Mouse (Mus musculus): ENCODE measurements around the gene Adss. TPM values are rescaled to one million over a fixed set of nuclear protein-coding genes. Genes with fewer than 3 reads are reported as not detected.
"Not testable (repeated sequence)": the region's sequence is repeated elsewhere in the genome, so short reads cannot be mapped to it uniquely, and the experiment has no call there.

Adss gene
- total RNA-seq (2014; fragmentation: Nextera tagmentation) (115 and 138 TPM in 2 replicates), total RNA-seq (2017) (98.0 and 109 TPM in 2 replicates), polyA plus RNA-seq (2012) (29.7 and 33.9 TPM in 2 replicates)

DNA sequence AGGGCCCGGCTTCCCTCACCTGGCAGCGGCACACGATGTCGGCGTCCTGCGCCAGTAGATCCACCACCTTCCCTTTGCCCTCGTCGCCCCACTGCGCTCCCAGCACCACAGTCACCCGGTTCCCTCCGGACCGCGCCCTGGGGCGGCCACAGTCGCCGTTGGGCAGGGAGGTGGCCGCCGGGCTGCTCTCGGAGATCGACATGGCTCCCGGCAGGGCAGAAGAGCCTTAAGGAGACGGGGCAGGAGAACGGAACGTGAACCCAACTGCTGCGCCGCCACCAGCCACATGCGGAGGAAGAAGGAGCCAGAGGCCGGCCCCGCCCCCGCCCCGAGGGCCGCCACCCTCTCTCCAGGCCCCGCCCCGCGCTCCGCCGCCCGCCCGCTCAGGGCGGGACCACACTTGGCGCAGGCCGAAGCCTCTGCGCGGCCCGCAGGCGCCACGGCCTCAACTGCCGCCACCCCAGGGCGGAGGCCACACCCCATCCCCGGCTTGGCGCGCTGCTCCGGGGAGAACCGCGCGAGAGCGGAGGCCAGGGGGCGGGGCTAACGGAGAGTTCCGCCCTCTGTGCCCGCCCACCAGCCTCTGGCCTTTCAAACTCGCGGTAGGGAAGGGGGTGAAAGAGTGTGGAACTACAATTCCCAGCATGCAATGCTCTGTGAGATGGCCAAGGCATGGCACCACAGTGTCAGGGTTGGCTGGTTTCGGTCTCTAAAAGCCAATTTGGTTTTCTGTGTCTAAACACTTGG is at the start of gene Adss:
TSS of gene Adss (minus strand) at position 319 of the 747 bp plus-strand sequence.
- Histone ChIP-seq H3K9me3 (replicated peaks) (no peaks in the 10 kb centered on the region), H3K36me3 (replicated peaks) (peaks cover 4% of the 10 kb centered on the region), H3K4me3 (ENCODE audit: low read depth, low read length) (peak within 1 kb of the TSS; percentile 99), H3K4me1 (ENCODE audit: insufficient read depth, low read depth, low read length) (peaks cover 38% of the 10 kb centered on the region), H3K27me3 (ENCODE audit: insufficient read depth, low read length) (no peaks in the 10 kb centered on the region)
- peak; percentile 86 for ATAC-seq (ENCODE audit: extremely low read depth, insufficient number of reproducible peaks, low FRiP score, poor library complexity, severe bottlenecking)
- no peak for TF ChIP-seq POLR2AphosphoS5 (IDR thresholded peaks at IDR 0.05; ENCODE audit: insufficient replicate concordance, low read depth, low read length)
- TF ChIP-seq GATA2 (IDR thresholded peaks at IDR 0.05; ENCODE audit: borderline replicate concordance, low read depth, low read length): no peak
- peak; percentile 93 for DNase-seq (ENCODE audit: low spot score)

DNA sequence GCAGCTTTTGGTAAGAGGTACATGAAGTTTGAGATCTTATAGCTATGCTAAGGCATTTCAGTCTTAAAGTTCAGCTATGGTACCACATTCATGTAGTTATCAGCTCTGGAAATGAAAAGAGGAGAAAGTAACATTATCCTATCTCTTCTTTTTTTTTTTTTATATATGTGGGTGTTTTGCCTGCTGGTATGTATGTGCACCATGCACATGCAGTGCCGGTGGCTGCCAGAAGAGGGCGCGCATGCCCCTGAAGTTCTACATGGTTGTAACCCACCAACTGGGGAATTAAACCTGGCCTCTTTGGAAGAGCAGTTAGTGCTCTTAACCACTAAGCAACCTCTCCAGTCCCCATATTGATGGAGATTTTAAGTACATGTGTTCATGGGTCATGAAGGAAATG is 49.5 kb upstream of the Adss start:
- not testable (repeated sequence) for H3K4me3 ChIP-seq (ENCODE audit: low read depth, low read length); ATAC-seq (ENCODE audit: extremely low read depth, insufficient number of reproducible peaks, low FRiP score, poor library complexity, severe bottlenecking); H3K4me1 ChIP-seq (ENCODE audit: insufficient read depth, low read depth, low read length); H3K27me3 ChIP-seq (ENCODE audit: insufficient read depth, low read length); DNase-seq (ENCODE audit: low spot score); H3K36me3 ChIP-seq (replicated peaks); H3K9me3 ChIP-seq (replicated peaks)
- peak; percentile 26; the same call in 1 of the 2 replicates for TF ChIP-seq CTCF (IDR thresholded peaks at IDR 0.05; ENCODE audit: low read depth, low read length)

DNA sequence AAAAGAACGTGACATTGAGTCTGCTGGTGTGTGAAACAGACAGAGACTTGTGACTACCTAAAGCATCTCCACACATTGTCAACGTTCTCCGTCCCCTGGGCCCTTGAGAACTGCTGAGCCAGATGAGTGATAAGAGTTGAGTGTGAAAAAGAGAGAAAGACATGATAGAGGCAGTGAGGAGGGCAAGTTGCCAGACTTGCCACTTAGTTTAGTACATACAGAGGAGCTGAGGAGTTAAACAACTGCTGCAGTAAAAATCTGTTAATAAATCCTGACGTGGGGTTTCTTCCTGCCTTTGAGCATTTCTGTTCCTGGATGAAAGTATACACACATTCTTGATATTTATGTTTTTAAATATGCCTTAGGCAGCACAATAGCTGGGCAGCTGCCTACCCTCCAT is 31.5 kb upstream of the Adss start:
- not testable (repeated sequence) for DNase-seq (ENCODE audit: low spot score); H3K36me3 ChIP-seq (replicated peaks); H3K4me1 ChIP-seq (ENCODE audit: insufficient read depth, low read depth, low read length); ATAC-seq (ENCODE audit: extremely low read depth, insufficient number of reproducible peaks, low FRiP score, poor library complexity, severe bottlenecking); H3K9me3 ChIP-seq (replicated peaks); H3K27me3 ChIP-seq (ENCODE audit: insufficient read depth, low read length); H3K4me3 ChIP-seq (ENCODE audit: low read depth, low read length)

DNA sequence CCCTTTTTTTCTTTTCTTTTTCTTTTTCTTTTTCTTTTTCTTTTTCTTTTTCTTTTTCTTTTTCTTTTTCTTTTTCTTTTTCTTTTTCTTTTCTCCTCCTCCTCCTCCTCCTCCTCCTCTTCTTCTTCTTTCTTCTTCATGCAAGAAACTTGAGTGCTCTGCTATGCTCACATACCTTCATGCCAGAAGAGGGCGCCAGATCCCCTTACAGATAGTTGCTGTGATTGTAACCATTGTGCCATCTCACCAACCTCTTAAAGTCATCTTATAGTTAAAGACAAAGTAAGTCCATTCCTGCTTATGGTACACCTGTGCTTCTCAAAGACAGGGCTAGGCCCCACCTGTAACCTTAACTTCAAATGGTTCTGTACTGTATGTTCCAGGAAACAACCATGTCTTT is 10.5 kb upstream of the Adss start:
- H3K4me3 ChIP-seq (ENCODE audit: low read depth, low read length); ATAC-seq (ENCODE audit: extremely low read depth, insufficient number of reproducible peaks, low FRiP score, poor library complexity, severe bottlenecking); DNase-seq (ENCODE audit: low spot score); H3K4me1 ChIP-seq (ENCODE audit: insufficient read depth, low read depth, low read length); H3K9me3 ChIP-seq (replicated peaks); H3K36me3 ChIP-seq (replicated peaks): not testable (repeated sequence)
- H3K27me3 ChIP-seq (ENCODE audit: insufficient read depth, low read length): peaks cover 13% of the 10 kb centered on the region; the same call in 1 of the 2 replicates

DNA sequence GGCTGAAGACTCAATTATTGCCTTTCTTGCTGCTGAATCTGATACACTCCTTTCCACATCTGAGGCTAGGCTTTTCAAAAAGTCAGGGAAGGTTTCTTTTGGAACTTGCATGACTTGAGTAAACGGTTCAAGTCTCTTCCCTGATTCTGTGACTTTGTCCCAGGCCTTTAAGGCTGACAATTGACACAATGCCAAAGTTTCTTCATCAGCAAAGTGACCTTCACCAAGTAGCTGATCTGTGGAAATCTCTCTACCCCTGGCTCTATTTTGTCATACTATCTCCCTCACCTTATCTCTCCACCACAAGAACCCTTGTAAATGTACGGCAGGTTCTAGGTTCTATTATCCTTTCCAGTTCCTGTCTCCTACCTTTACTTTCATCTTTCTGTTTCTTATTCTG is 7.2 kb upstream of the Adss start:
- Histone ChIP-seq H3K36me3 (replicated peaks) (no peaks in the 10 kb centered on the region), H3K4me1 (ENCODE audit: insufficient read depth, low read depth, low read length) (no peaks in the 10 kb centered on the region), H3K4me3 (ENCODE audit: low read depth, low read length) (no peak overlapping the region), H3K9me3 (replicated peaks) (no peaks in the 10 kb centered on the region), H3K27me3 (ENCODE audit: insufficient read depth, low read length) (peaks cover 9% of the 10 kb centered on the region; the same call in 1 of the 2 replicates)
- TF ChIP-seq GATA1 (IDR thresholded peaks at IDR 0.05; ENCODE audit: borderline replicate concordance, low read length) (no peak), POLR2AphosphoS5 (IDR thresholded peaks at IDR 0.05; ENCODE audit: insufficient replicate concordance, low read depth, low read length) (no peak), CTCF (IDR thresholded peaks at IDR 0.05; ENCODE audit: low read depth, low read length) (no peak), GATA2 (IDR thresholded peaks at IDR 0.05; ENCODE audit: borderline replicate concordance, low read depth, low read length) (no peak)
- ATAC-seq (ENCODE audit: extremely low read depth, insufficient number of reproducible peaks, low FRiP score, poor library complexity, severe bottlenecking) (no peak), DNase-seq (ENCODE audit: low spot score) (no peak)

DNA sequence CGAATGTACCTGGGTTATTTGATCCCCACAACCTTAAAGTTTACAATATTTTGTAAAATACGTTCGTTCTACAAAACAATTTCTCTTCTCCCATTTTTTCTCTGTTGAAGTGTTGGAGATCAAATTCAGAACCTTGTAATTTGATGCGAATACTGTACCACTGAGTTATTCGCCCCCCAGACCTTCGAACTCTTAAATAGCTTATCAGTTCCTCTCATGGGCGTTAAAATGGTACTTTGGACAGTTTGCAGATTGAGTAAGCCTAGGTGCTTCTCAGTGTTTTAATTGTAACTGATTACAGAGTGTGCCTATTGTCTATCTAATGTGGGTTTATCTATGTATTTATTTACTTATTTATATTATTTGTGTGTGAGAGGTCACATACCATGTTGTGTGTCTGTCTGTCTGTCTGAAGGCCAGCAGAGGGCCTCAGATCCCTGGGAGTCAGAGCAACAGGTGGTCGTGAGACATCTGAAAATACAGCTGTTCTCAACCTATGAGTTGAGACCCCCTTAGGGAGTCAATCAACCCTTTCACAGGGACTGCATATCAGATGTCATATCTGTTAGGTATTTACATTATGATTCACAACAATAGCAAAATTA is 942 bp upstream of the Adss start:
- Histone ChIP-seq H3K27me3 (ENCODE audit: insufficient read depth, low read length) (peaks cover 2% of the 10 kb centered on the region; the same call in 1 of the 2 replicates), H3K4me1 (ENCODE audit: insufficient read depth, low read depth, low read length) (peaks cover 33% of the 10 kb centered on the region), H3K36me3 (replicated peaks) (peaks cover 2% of the 10 kb centered on the region), H3K4me3 (ENCODE audit: low read depth, low read length) (no peak overlapping the region; the same call in 1 of the 2 replicates), H3K9me3 (replicated peaks) (no peaks in the 10 kb centered on the region)
- TF ChIP-seq GATA2 (IDR thresholded peaks at IDR 0.05; ENCODE audit: borderline replicate concordance, low read depth, low read length) (no peak), POLR2AphosphoS5 (IDR thresholded peaks at IDR 0.05; ENCODE audit: insufficient replicate concordance, low read depth, low read length) (no peak), TAL1 (conservative IDR thresholded peaks at IDR 0.05; ENCODE audit: low read depth, low read length) (no peak), CTCF (IDR thresholded peaks at IDR 0.05; ENCODE audit: low read depth, low read length) (no peak), GATA1 (IDR thresholded peaks at IDR 0.05; ENCODE audit: borderline replicate concordance, low read length) (no peak)
- ATAC-seq (ENCODE audit: extremely low read depth, insufficient number of reproducible peaks, low FRiP score, poor library complexity, severe bottlenecking): no peak
- DNase-seq (ENCODE audit: low spot score): no peak

All from G1E (cell line).